Mouse (Mus musculus) MEL-GATA-1-ER (cell line): ENCODE results near the gene Capns2.
"Not testable (repeated sequence)": the region's sequence is repeated elsewhere in the genome, so short reads cannot be mapped to it uniquely, and the experiment has no call there.

ENCODE experiments used
- DNase-seq: peaks from one replicate; pipeline ENCODE4 v3.0.0-alpha.2; 2012; ENCODE audit warnings: low read depth; ENCODE audit errors: extremely low read depth

The Capns2 gene

DNA sequence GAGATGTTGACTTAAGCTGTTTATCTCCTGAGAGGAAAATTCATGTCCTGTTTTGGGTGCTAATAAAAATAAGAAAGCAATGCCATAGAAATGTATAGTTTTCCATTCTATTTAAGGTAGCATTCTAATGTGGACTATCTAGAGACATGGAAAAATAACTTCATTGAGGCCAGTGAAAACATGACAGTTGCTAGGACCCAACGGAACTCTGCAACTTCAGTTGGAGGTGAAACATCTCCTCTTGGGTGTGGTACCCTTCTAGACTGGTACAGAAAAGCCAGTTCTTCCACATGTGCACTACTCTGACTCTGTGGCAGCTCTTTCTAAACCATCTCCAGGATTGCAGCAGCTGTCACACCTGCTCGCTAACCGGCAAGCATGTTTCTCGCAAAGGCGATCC lies at the start of gene Capns2:
TSS of gene Capns2 (plus strand) at position 301 of the 400 bp plus-strand sequence.
- DNase-seq = no peak

DNA sequence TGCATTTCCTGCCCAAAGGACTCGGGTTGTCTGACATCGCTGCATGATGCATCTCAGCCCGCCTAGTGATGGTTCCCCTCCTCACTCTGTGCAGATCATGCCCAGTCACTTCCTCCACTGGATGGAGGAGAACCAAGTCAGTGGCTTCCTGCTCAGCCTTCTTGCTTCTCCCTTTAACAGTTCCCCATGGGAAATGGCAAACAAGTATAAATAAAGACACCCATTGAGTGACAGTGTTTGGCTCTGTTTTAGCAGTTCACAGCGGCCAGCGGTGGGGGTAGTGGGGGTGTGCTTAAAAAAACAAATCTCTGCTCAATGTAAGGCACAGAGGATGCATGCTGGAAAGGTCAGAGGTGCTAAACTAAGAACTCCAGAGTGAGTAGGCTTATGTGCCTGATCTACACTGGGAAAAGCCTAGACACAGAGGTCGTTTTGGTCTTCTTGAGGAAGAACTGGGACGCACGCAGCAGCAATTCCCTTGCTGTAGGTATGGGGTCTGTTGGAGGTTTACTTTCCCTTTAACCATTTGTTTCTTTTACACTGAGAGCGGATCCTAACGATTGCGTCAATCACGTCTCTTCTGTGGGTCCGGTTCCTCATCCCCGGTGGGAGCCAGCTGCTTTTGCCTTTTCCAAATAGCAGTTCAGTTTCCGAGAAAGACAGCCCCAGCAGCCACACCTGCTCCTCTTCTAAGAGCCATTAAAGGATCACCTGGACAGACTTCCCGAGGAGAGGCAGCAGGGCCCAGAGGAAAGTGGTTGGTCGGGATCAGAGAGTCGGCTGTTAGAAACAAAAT lies 47.8 kb upstream of the Capns2 start:
- no peak for DNase-seq

DNA sequence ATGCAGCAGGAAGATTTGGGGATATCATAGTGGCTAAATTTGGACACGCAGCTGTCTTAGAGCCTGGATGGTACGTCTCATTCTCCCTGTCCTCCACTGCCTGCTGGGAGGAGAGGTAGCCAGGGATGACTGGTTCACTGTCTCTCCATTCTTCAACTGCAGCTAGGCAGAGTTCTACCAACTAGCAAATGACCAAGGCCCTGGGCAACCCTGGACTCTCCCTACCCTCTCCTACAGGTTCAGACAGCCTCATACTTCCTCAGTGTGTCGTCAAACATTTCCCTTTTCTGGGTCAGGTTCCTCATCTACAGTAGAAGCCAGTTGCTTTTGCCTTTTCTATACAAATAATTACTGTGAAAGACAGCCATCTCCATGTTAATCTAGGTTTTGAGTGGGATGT lies 46.5 kb upstream of the Capns2 start:
- DNase-seq = no peak

DNA sequence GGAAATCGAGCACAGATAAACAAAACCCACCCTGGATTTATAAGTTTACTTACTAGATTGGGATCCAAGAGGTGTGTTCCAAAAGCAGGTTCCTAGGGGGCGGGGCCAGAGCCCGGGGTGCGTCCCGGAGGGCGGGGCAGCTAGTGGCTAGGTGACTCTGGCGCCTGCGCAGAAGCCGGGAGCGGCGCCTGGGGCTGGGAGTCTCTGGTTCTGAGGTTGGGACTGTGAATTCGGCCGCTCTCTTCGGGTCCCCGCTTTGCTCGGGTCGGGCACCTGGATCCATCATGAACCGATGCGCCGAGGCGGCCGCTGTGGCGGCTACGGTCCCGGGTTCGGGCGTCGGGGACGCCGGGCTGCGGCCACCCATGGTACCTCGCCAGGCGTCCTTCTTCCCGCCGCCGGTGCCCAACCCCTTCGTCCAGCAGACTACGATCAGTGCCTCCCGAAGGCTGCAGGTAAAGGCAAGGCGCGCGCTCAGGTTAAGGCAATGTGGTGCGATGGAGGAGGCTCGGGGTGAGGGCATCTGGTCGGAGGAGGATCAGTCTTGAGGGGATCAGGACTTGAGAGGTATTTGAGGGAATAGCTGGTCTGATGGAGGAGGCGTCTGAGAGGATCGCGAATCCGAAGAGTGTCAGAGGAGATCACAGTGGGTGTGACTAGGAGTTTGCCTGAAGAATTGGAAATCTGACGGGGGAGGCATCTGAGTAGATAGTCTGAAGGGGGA lies 45.9 kb upstream of the Capns2 start, which contains the start of gene Lpcat2:
TSS of gene Lpcat2 (plus strand) at position 169 of the 724 bp plus-strand sequence.
- DNase-seq = no peak

DNA sequence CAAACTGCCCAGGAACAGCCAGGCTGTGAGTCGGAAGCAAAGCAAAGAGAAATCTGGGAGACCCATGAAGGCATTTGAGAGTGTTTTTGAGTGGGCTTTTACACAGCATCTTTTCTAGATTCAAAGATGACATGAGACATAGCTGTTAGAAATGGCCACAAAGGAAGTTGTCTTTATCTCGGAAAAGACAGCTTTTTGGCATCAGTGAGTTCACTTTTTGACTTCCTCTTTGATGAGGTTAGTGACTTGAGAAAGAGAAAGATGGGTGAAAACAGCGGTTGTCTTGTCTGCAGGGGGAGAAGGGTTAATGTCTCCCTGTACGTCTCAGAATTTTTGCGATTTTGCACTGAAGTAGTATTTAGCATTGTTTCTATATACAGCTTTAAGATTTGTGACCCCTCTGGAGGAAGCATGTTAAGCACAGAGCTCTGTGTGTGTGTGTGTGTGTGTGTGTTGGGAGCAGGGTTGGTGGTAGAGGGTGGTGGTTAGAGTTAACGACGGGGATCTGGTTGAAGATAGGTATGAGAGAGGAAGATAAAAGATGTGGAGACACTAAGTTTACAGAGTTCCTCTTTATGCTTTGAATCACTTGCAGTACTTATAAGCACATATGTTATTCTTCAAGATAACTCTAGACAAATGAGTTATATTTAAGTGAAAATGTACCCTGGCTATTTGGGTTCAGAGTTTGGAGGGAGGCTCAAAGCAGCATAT lies 44.8 kb upstream of the Capns2 start:
- DNase-seq = peak; percentile 88

DNA sequence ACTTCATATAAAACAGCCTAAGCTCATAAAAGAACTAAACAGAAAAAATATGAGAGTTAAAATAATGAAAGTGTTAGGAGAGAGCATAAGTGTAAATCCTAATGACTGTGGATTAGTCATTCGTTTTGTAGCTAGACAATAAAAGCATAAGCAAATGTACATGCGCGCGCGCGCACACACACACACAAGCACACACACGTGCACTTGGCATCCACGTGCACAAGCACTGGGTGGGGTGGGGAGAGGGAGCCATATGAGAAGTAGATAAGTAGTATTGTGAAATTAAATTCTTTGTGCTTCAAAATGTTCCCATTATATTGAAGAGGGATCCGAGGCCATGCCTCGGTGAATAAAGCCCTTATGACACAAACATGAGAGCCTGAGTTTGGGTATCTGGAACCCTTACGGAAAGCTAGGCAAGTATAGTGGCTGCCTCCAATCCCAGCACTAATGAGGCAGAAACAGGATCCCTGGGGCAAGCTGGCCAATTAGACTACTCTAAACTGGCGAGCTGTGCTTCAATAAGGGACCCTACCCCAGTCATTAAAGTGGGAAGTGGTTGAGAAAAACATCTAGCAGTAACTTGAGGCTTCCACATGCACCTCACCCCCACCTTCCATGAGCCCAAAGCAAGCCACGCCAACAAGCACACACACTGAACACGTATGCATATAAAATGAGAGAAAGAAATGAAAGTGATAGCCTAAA lies 42.6 kb upstream of the Capns2 start:
- no peak for DNase-seq

DNA sequence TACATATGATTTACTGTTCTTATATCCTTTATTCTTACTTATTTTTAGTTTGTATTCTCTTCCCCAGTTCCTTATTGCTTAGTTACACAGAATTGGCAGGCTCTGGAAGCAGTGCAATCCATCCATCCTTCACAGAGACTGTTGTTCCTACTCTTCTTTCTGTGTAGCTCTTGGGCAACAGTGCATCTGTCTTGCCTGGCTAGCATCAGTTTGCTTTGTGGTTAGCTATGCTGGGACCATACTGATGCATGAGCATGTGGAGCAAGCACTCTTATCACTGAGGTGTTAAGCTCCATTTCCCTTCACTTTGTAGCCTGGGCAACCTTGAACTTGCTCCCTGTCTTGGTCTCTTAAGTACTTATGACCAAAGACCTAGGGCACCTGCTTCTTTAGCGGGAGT lies 39.2 kb upstream of the Capns2 start:
- DNase-seq = no peak

DNA sequence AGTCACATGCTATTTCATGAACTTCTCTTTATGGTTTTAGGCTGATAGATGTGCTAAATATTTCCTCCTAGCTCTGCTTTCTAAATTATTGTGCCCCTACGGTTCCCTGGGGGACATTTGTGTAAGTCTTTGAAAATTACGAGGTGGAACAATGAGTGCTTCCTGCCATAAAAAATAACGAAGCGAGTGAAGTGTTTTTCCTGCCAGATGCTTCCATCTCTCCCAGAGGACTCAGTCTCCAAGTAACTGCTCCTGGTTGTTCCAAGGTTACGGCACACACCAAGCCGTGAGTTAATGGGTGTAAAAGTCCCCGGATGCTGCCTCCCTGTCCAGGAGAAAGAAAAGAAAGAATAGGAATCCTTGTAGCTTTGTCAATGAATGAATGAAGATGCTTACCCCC lies 30.9 kb upstream of the Capns2 start:
- DNase-seq = no peak

DNA sequence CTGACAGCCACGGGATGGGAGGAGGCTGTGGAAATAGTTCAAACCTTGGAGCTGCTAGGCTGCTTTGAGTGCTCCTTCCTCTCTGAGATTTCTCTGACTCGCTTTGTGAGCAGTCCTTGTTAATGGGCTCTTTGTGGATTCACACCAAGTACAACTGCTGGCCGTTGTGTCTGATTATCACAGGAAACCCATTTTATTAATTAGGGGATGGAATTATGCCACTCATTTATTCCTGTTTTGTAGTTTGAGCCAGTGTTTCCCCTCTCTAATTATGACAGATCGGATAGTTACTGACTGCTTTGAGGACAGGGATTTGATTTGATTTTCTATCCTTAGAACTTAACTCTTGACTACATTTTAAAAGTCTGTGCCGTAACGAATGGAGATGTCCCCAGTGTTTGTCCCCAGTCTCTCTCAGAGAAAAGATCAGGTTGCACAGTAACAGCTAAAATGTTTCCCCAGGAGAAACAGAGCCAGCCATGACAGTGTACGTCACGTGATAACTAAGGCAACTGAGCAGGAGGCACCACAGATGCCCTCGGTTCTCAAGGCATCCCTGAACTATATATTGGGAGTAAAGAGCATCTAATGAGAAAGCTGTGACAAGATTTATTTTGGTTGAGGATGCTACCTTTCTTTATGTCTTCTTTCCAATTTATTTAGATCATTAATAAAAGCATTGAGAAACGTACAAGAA lies 29.0 kb upstream of the Capns2 start:
- no peak for DNase-seq

DNA sequence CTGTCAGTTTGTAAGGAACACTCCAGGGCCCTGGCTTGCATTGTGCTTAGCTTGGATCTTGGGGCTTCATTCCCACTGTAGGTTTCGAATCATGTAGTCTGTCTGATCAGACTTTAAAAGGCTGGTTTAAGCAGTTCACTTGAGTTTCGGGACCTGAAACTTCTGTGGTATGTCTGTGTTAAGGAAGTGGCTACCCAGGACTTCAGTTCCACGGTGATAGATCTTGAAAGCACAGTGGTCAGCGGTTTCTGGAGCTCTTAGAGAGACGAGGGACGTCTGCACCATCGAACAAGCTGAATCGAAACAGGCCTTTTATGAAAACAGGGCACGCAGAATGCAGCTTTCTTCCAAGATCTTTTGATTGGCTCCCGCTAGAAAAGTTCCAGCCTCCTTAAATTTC lies 25.4 kb upstream of the Capns2 start:
- DNase-seq = no peak

DNA sequence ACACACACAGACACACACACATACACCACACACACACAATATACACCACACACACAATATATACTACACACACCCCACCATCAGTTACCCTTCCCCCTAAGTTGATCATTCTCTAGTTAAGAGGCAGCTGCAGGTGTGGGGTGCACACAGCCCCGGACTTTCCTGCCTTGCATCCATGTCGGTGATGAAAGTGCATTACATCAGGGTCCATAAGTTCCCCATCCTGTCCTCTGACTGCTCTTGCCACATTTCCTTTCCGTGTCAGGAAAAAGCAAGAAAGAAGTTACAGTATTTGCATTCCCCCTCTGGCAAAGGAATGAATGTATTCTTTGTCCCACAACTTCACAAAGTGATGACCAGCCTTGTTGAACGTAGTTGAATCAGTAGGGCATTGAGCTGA lies 20.0 kb upstream of the Capns2 start:
- DNase-seq = no peak

DNA sequence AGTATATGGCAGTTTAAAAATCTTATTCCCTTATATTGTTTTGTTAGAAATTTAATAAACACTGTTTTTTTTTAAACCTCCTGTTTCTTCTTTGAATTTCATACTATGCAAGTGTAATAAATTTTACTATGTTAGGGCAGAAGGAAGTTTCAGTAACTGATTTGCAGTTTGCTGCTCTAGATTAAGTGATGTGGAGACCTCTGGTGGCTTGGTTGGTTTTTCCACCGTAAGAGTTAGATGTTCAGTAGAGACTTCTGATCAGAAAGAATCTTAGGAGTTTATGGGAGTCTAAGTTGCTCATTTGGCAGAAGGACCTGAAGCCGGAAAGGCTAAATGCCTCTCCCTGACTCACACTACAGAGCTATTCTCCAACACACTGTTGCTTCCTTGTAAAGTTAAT lies 17.4 kb upstream of the Capns2 start:
- DNase-seq = no peak

DNA sequence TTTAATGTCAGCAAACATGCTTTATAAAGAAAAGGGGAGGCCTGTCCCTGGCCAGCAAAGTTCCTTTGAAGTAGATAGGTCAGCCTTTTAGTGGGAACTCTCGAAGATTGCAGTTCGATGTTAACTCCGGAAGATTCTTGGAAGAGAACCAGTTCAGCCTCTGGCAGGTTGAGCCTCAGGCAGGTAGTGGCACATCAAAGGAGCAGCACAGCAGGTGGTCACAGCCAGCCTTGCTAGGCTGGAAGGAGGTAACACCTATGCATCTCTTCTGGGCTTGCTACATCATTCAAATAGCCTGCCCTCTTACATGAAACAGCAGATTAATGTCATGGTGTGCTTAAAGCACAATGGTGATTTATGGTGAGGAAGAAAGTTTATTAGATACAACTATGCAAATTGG lies 9.0 kb upstream of the Capns2 start:
- not testable (repeated sequence) for DNase-seq

DNA sequence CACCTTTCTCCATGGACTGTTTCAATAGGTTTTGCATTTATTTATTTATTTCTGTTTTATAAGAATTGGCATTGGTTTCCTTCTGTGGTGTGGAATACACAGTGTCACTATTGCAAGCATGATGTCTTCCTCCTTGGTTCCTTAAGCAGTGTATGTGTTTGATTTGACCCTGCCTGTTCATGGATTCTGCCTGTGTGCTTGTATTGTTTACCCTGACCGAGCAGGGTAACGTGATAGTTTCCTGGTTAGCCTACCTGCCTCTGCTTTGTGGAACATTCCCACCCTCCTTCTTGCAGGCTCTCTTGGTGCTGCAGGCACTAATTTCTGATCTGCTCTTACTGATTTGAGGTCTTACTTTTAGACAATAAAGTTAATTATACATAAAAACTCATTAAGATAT lies 7.3 kb upstream of the Capns2 start:
- DNase-seq = no peak

DNA sequence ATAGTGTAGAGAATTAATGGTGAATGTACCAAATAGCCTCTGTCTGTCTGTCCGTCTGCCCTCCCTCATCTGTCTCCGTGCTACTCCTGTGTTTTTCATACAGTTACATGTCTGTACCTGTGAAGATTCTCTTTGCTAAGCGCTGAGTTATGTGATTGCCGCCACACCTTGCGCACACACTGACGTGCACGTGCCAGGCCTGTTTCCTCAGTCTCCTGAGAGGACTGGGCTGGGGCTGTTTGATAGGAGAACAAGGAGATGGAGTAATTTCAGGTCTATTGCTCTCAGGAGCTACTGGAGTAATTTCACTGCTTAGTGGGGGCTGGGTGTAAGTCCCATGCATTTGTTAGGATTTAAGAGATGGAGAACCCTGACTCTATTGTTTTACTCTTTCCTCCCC lies 6.2 kb upstream of the Capns2 start:
- no peak for DNase-seq

DNA sequence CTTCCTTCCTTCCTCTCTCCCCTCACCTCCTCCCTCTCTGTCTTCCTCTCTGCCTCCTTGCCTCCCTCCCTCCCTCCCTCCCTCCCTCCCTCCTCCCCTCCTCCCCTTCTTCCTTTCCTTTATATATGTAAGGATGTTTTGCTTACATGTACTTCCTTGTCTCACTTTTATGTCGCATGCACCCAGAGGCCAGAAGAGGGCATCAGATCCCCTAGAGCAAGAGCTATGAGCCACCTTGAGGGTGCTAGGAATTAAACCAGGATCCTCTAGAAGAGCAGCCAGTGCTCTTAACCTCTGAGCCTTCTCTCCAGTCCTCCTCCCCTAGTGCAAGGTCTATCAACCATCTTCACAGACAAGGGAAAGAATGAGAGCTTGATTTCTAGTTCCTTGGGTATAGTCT lies 5.2 kb upstream of the Capns2 start:
- no peak for DNase-seq

DNA sequence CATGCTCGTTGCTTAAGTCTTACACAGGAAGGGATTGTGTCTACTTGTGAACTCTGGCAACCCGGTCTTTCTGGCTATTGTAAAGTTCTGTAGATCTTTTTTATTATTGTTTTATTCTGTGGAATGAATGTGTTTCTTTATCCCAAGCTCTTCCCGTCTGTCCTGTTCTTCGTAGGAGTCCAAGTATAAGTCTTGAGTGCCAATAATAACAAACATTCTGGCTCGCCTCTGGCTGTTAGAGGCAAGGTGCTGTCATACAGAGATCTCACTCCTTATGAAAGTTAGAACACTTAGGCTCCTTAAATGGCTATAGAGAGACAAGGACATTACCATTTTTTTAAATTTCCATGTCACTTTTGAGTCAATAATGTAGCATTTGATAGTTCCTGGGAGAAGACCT lies 4.6 kb upstream of the Capns2 start:
- DNase-seq = no peak

DNA sequence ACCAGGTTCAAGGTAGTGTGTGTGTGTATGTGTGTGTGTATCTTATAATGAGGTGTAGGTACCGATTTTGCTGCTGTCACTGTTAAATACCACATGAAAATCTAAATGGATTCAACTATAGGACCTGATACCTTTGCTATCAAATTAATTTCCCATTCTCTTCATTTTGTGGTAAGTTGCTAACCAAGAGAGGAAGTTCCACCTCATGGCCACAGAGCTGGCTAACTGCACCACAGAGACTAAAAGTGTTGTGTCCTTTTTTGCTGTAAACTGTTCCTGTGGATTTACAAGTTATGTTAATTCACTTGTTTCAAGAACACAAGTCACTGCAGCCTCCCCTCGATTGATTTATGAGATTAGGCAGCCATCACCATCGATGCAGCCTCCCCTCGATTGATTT lies 3.4 kb upstream of the Capns2 start:
- DNase-seq = no peak

DNA sequence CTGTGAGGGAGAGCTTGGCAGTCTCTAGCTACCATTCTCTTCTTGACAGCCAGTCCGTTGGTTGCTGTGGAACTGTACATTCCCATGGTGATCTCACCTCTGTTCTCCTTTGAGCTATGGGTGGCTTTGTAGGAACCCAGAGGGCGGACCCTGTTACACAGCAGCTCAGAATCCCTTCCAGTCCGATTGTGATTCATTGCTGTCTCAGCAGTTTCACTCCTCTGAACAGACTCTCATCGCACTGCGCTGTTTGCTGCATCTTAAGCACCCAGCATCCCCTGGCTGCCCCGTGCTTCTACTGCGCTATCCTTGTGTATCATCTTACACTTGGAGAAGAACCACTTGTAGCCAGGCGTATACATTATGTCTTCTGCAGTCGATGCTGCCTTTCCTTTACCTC lies 1.6 kb upstream of the Capns2 start:
- no peak for DNase-seq

DNA sequence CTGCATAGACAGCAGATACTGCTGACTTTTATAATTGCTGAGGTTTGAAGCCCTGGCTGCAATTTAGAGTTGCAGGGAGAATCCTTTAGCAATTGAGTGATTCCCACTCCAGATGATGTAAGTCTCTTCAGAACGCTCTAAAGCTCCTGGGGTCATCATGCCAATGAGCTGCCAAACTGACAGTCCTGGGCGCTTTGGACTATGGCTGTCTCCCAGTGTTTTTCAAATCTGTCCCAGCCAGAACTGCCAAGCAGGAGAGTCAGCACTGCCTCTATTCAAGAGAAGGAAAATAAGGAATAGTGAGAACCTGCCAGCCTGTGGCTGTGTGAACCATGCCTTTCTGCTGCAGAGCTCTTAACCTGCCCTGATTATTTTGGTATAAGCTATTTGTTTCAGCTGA lies 1.8 kb downstream of the Capns2 start:
- no peak for DNase-seq

DNA sequence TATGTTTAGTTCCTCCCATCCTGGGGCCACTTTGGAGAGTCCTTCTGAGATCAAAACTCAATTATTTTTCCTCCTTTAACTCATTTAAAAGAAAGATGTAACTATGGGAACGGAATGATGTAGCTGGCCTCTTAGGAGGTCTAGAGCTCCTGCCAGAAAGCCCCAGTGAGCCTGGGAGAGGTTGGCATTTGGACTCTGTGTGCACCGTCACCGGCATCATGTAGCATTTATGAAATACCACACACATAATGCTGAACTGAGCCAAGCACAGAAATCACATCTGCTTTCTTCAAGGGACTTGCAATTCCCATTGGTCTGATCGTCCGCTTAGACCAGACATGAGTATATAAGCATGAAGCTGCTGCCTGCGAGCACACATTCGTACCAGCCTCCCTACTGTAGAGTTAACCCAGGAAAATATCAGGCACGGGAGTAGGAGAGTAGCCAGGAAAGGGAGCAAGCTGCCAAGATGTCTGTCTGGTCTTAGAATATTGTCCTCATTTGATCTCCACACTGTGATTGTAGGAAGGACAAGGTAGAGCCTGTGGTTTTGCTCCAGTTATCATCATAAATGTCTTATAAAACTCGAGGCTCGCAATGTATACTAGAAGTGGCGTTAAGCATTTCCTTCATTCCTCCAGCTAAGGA lies 2.4 kb downstream of the Capns2 start:
- DNase-seq = no peak
